Mouse (Mus musculus): ENCODE measurements around the gene Mrgprg.

Gene Mrgprg

GRCm38 (mm10) chr7:143766893-143767292 is at the start of gene Mrgprg:
TSS of gene Mrgprg (minus strand) at chr7:143766993.
- in situ Hi-C loops (cut with MseI, MboI): loop anchor here in 1 of 2 experiments (25.0 kb wide), 1 partner anchor 155 kb away; the partner anchor contains the start of gene Cars

- in situ Hi-C loops (cut with MseI, MboI): loop anchor here in 1 of 2 experiments (10.0 kb wide), 1 partner anchor 96 kb away; no protein-coding TSS in a partner anchor
These were observed 42.1 kb upstream of the Mrgprg start for GRCm38 (mm10) chr7:143808909-143809308.

- in situ Hi-C loops (cut with MseI, MboI): loop anchor here in 1 of 2 experiments (10.0 kb wide), 1 partner anchor 100 kb away; no protein-coding TSS in a partner anchor
These were observed 38.4 kb upstream of the Mrgprg start for GRCm38 (mm10) chr7:143805199-143805624.

GRCm38 (mm10) chr7:143801195-143802065 is 34.6 kb upstream of the Mrgprg start:
- in situ Hi-C loops (cut with MseI, MboI): loop anchor here in 1 of 2 experiments (10.0 kb wide), 1 partner anchor 103 kb away; no protein-coding TSS in a partner anchor

GRCm38 (mm10) chr7:143800770-143801169 is 34.0 kb upstream of the Mrgprg start:
- in situ Hi-C loops (cut with MseI, MboI): loop anchor here in 1 of 2 experiments (10.0 kb wide), 1 partner anchor 104 kb away; no protein-coding TSS in a partner anchor

- in situ Hi-C loops (cut with MseI, MboI): no loop called here
These were observed 32.0 kb upstream of the Mrgprg start for GRCm38 (mm10) chr7:143798783-143799182.

GRCm38 (mm10) chr7:143793121-143793520 is 26.3 kb upstream of the Mrgprg start:
- in situ Hi-C loops (cut with MseI, MboI): no loop called here

GRCm38 (mm10) chr7:143792336-143792985 is 25.7 kb upstream of the Mrgprg start:
- in situ Hi-C loops (cut with MseI, MboI): no loop called here

- in situ Hi-C loops (cut with MseI, MboI): no loop called here
These were observed 17.4 kb upstream of the Mrgprg start, which contains the start of gene Mrgpre for GRCm38 (mm10) chr7:143783996-143784829. TSS of gene Mrgpre (minus strand) at chr7:143784500.

- in situ Hi-C loops (cut with MseI, MboI): no loop called here
These were observed 16.7 kb upstream of the Mrgprg start for GRCm38 (mm10) chr7:143783378-143783995.

GRCm38 (mm10) chr7:143777375-143777774 is 10.6 kb upstream of the Mrgprg start:
- in situ Hi-C loops (cut with MseI, MboI): no loop called here

GRCm38 (mm10) chr7:143776137-143776536 is 9.3 kb upstream of the Mrgprg start:
- in situ Hi-C loops (cut with MseI, MboI): no loop called here

GRCm38 (mm10) chr7:143769461-143769860 is 2.7 kb upstream of the Mrgprg start:
- in situ Hi-C loops (cut with MseI, MboI): loop anchor here in 1 of 2 experiments (25.0 kb wide), 1 partner anchor 157 kb away; the partner anchor contains the start of gene Cars

GRCm38 (mm10) chr7:143768267-143768666 is 1.5 kb upstream of the Mrgprg start:
- in situ Hi-C loops (cut with MseI, MboI): loop anchor here in 1 of 2 experiments (25.0 kb wide), 1 partner anchor 156 kb away; the partner anchor contains the start of gene Cars

- in situ Hi-C loops (cut with MseI, MboI): loop anchor here in 1 of 2 experiments (25.0 kb wide), 1 partner anchor 153 kb away; the partner anchor contains the start of gene Cars
These were observed 1.8 kb downstream of the Mrgprg start for GRCm38 (mm10) chr7:143764876-143765530.

- in situ Hi-C loops (cut with MseI, MboI): loop anchor here in 1 of 2 experiments (25.0 kb wide), 1 partner anchor 151 kb away; the partner anchor contains the start of gene Cars
These were observed 3.0 kb downstream of the Mrgprg start for GRCm38 (mm10) chr7:143763794-143764193.

- in situ Hi-C loops (cut with MseI, MboI): loop anchor here (10.0 to 25.0 kb wide), 2 partner anchors 144 to 147 kb away; partner anchors contain the start of gene Cars (in 1 of the 2)
These were observed 7.8 kb downstream of the Mrgprg start for GRCm38 (mm10) chr7:143758956-143759355.

GRCm38 (mm10) chr7:143757696-143758095 is 9.1 kb downstream of the Mrgprg start:
- in situ Hi-C loops (cut with MseI, MboI): loop anchor here (10.0 to 25.0 kb wide), 2 partner anchors 143 to 145 kb away; partner anchors contain the start of gene Cars (in 1 of the 2)

GRCm38 (mm10) chr7:143757027-143757390 is 9.8 kb downstream of the Mrgprg start:
- in situ Hi-C loops (cut with MseI, MboI): loop anchor here (10.0 to 25.0 kb wide), 2 partner anchors 142 to 145 kb away; partner anchors contain the start of gene Cars (in 1 of the 2)
